Mouse (Mus musculus) urinary bladder, postnatal 36 days (tissue): ENCODE measurements at regions not wholly inside any gene's neighbourhood (a gene's known extent, or its start where the extent isn't known, plus 50 kb on each side); places are given as distances from the start of the nearest gene placed in this dataset.

ENCODE experiments used
- DNase-seq, 2 experiments: peaks; one replicate each; pipeline ENCODE4 v3.0.0; 2022; ENCODE audit warnings: low spot score in 2 of 2, mixed read lengths in 1 of 2

GRCm38 (mm10) chr2:134730547-134730946, 55.3 kb upstream of the Plcb1 start:
- DNase-seq: no peak

- peak in 1 of 2 experiments; percentile 10 for DNase-seq
These were observed 59.2 kb upstream of the Plcb1 start for GRCm38 (mm10) chr2:134726713-134727112.

GRCm38 (mm10) chr2:134724071-134724470, 61.8 kb upstream of the Plcb1 start:
- peak in 1 of 2 experiments; percentile 43 for DNase-seq

GRCm38 (mm10) chr2:134717815-134718362, 68.0 kb upstream of the Plcb1 start:
- no peak for DNase-seq

- DNase-seq: no peak
These were observed 69.3 kb upstream of the Plcb1 start for GRCm38 (mm10) chr2:134716531-134716930.

- DNase-seq: no peak
These were observed 70.1 kb upstream of the Tmx4 start for GRCm38 (mm10) chr2:134714001-134714400.

GRCm38 (mm10) chr2:134708754-134709153, 64.8 kb upstream of the Tmx4 start:
- no peak for DNase-seq

GRCm38 (mm10) chr2:134703067-134703466, 59.1 kb upstream of the Tmx4 start:
- no peak for DNase-seq

- no peak for DNase-seq
These were observed 53.5 kb upstream of the Tmx4 start for GRCm38 (mm10) chr2:134697424-134697823.

- no peak for DNase-seq
These were observed 52.4 kb upstream of the Tmx4 start for GRCm38 (mm10) chr2:134696394-134696793.
